Mouse (Mus musculus): Measurements from ENCODE around the gene Ldah. TPM values are rescaled to one million over a fixed set of nuclear protein-coding genes. Genes with fewer than 3 reads are reported as not detected.

Ldah gene
- polyA plus RNA-seq, 1 experiment from 2014 or later: 65.9 TPM

- Histone ChIP-seq H3K4me2 (ENCODE audit: low read depth, low read length, severe bottlenecking) (no peak overlapping the region), H3K4me3 (ENCODE audit: low read depth, low read length) (no peak overlapping the region), H3K9me3 (ENCODE audit: control insufficient read depth, low read length) (no peaks in the 10 kb centered on the region), H3K9ac (ENCODE audit: low read length) (peak overlapping the region; percentile 61), H3K27me3 (ENCODE audit: control insufficient read depth, insufficient read depth, low read length) (no peaks in the 10 kb centered on the region), H3K36me3 (ENCODE audit: control insufficient read depth, insufficient read depth, low read length) (no peaks in the 10 kb centered on the region), H3K4me1 (replicated peaks; ENCODE audit: control insufficient read depth, insufficient read depth, low read length) (no peaks in the 10 kb centered on the region; the same call in 1 of the 2 replicates), H3K27ac (ENCODE audit: low read depth, low read length) (peak overlapping the region; percentile 1; the same call in 1 of the 2 replicates)
- ATAC-seq (replicated peaks; ENCODE audit: low FRiP score): peak; percentile 94
- DNase-seq (ENCODE audit: low spot score): peak; percentile 98
- WGBS: 29% methylated on average over 17 of the region's 17 CpGs
Observed at GRCm38 (mm10) chr12:8326825-8327674, 119.1 kb downstream of the Ldah start.

DNA sequence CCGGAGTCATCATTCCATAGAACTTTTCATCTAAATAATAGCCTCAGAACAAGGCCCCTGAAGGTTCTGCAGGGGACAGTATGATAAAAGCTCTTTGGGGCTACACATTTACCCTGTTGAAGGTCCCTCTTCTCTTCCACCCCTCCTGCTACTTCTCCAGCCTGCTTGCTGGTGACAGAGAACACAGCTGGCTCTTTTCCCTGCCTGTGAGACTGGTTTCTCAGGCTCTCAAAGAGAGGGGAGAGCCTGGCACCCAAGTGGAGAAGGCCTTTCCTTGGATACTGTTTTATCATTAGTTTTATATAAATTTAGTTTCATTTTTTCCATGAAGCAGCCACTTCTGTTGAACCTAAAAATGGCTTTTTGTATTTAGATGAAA, 119.8 kb downstream of the Ldah start:
- DNase-seq (ENCODE audit: low spot score) (no peak), ATAC-seq (replicated peaks; ENCODE audit: low FRiP score) (no peak)
- Histone ChIP-seq H3K27me3 (ENCODE audit: control insufficient read depth, insufficient read depth, low read length) (no peaks in the 10 kb centered on the region), H3K9ac (ENCODE audit: low read length) (peak overlapping the region; percentile 61), H3K4me3 (ENCODE audit: low read depth, low read length) (no peak overlapping the region), H3K9me3 (ENCODE audit: control insufficient read depth, low read length) (no peaks in the 10 kb centered on the region), H3K27ac (ENCODE audit: low read depth, low read length) (peak overlapping the region; percentile 1; the same call in 1 of the 2 replicates), H3K4me2 (ENCODE audit: low read depth, low read length, severe bottlenecking) (no peak overlapping the region), H3K4me1 (replicated peaks; ENCODE audit: control insufficient read depth, insufficient read depth, low read length) (no peaks in the 10 kb centered on the region; the same call in 1 of the 2 replicates), H3K36me3 (ENCODE audit: control insufficient read depth, insufficient read depth, low read length) (no peaks in the 10 kb centered on the region)
- 62% methylated on average over 1 of the region's 1 CpGs for WGBS

DNA sequence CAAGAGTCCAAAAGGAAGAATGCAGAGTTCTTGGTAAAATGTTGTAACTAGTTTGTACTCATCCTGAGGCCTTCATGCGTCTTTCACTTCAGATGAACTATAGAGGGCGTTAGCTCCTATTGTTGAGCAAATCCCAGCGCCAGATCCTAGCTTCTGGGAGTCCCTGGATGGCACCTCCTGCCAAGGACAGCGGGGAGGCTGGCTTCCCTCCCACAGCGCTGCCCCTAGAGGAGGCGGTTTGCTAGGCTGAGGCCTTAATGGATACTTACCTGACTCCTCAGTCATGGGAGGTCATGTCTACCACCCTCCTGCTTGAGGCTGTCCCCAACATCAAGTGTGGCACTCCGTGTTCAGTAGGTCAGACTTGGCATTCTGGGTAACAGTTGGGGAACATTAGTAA, 121.3 kb downstream of the Ldah start:
- WGBS: 89% methylated on average over 7 of the region's 7 CpGs
- no peak for DNase-seq (ENCODE audit: low spot score)
- no peaks in the 10 kb centered on the region for H3K9me3 ChIP-seq (ENCODE audit: control insufficient read depth, low read length)
- H3K4me1 ChIP-seq (replicated peaks; ENCODE audit: control insufficient read depth, insufficient read depth, low read length): no peaks in the 10 kb centered on the region; the same call in 1 of the 2 replicates
- no peak overlapping the region for H3K27ac ChIP-seq (ENCODE audit: low read depth, low read length)
- H3K27me3 ChIP-seq (ENCODE audit: control insufficient read depth, insufficient read depth, low read length): no peaks in the 10 kb centered on the region
- no peak overlapping the region for H3K4me2 ChIP-seq (ENCODE audit: low read depth, low read length, severe bottlenecking)
- H3K9ac ChIP-seq (ENCODE audit: low read length): no peak overlapping the region
- H3K36me3 ChIP-seq (ENCODE audit: control insufficient read depth, insufficient read depth, low read length): no peaks in the 10 kb centered on the region
- no peak overlapping the region for H3K4me3 ChIP-seq (ENCODE audit: low read depth, low read length)
- ATAC-seq (replicated peaks; ENCODE audit: low FRiP score): no peak

- no peak overlapping the region for H3K9ac ChIP-seq (ENCODE audit: low read length)
- 77% methylated on average over 14 of the region's 14 CpGs for WGBS
- H3K36me3 ChIP-seq (ENCODE audit: control insufficient read depth, insufficient read depth, low read length): no peaks in the 10 kb centered on the region
- H3K4me3 ChIP-seq (ENCODE audit: low read depth, low read length): no peak overlapping the region
- no peaks in the 10 kb centered on the region for H3K27me3 ChIP-seq (ENCODE audit: control insufficient read depth, insufficient read depth, low read length)
- ATAC-seq (replicated peaks; ENCODE audit: low FRiP score): no peak
- no peak overlapping the region for H3K4me2 ChIP-seq (ENCODE audit: low read depth, low read length, severe bottlenecking)
- DNase-seq (ENCODE audit: low spot score): no peak
- H3K9me3 ChIP-seq (ENCODE audit: control insufficient read depth, low read length): no peaks in the 10 kb centered on the region
- H3K4me1 ChIP-seq (replicated peaks; ENCODE audit: control insufficient read depth, insufficient read depth, low read length): no peaks in the 10 kb centered on the region; the same call in 1 of the 2 replicates
- no peak overlapping the region for H3K27ac ChIP-seq (ENCODE audit: low read depth, low read length)
Observed at GRCm38 (mm10) chr12:8331489-8332173, 123.7 kb downstream of the Ldah start.

GRCm38 (mm10) chr12:8332174-8332542, 124.3 kb downstream of the Ldah start:
- no peak for DNase-seq (ENCODE audit: low spot score)
- ATAC-seq (replicated peaks; ENCODE audit: low FRiP score): no peak
- no peaks in the 10 kb centered on the region for H3K27me3 ChIP-seq (ENCODE audit: control insufficient read depth, insufficient read depth, low read length)
- no peak overlapping the region for H3K27ac ChIP-seq (ENCODE audit: low read depth, low read length)
- no peaks in the 10 kb centered on the region for H3K36me3 ChIP-seq (ENCODE audit: control insufficient read depth, insufficient read depth, low read length)
- H3K4me1 ChIP-seq (replicated peaks; ENCODE audit: control insufficient read depth, insufficient read depth, low read length): no peaks in the 10 kb centered on the region; the same call in 1 of the 2 replicates
- no peak overlapping the region for H3K4me3 ChIP-seq (ENCODE audit: low read depth, low read length)
- H3K4me2 ChIP-seq (ENCODE audit: low read depth, low read length, severe bottlenecking): no peak overlapping the region
- no peaks in the 10 kb centered on the region for H3K9me3 ChIP-seq (ENCODE audit: control insufficient read depth, low read length)
- WGBS: 70% methylated on average over 5 of the region's 5 CpGs
- H3K9ac ChIP-seq (ENCODE audit: low read length): no peak overlapping the region

DNA sequence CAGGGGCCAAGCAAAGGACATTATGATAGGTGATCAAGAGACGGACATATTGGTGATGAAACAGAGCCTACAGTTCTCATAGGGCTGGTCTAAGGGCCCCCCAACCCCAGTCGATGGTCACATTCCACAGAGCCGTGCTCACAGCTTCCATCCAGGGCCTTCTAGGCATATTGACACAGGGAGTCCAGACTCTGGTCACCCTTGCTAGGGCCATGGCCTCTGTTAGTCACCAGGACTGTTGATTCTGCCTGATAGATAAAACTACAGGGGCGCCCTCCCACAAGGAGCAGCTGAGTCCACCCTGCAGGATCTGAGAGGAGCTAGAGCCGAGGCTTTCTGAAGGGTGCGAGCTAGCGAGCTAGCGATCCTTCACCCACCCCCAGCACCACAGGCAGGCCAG, 125.7 kb downstream of the Ldah start:
- Histone ChIP-seq H3K27me3 (ENCODE audit: control insufficient read depth, insufficient read depth, low read length) (no peaks in the 10 kb centered on the region), H3K9ac (ENCODE audit: low read length) (no peak overlapping the region), H3K4me1 (replicated peaks; ENCODE audit: control insufficient read depth, insufficient read depth, low read length) (no peaks in the 10 kb centered on the region), H3K9me3 (ENCODE audit: control insufficient read depth, low read length) (no peaks in the 10 kb centered on the region), H3K4me3 (ENCODE audit: low read depth, low read length) (no peak overlapping the region), H3K27ac (ENCODE audit: low read depth, low read length) (no peak overlapping the region), H3K4me2 (ENCODE audit: low read depth, low read length, severe bottlenecking) (no peak overlapping the region), H3K36me3 (ENCODE audit: control insufficient read depth, insufficient read depth, low read length) (no peaks in the 10 kb centered on the region)
- 87% methylated on average over 8 of the region's 8 CpGs for WGBS
- ATAC-seq (replicated peaks; ENCODE audit: low FRiP score): no peak
- DNase-seq (ENCODE audit: low spot score): no peak

DNA sequence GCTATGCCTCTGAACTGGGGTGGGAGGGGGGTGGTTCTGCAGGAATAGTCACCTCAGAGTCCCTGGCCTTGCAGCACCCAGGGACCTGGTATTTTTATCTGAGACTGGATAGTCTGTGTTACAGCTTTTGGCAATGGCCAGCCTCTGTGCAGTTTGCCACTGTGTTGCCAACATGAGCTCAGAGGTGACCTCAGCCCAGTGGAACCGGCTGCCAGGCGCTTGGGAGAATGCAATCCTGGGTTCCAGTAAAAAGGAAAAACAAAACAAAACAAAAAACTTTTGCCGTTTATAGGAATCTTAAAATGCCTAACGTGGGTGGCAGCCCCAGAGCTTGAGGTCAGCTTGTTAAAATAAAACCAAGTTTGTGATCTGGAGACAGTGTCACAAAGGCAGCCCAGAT, 126.4 kb downstream of the Ldah start:
- Histone ChIP-seq H3K36me3 (ENCODE audit: control insufficient read depth, insufficient read depth, low read length) (no peaks in the 10 kb centered on the region), H3K27ac (ENCODE audit: low read depth, low read length) (no peak overlapping the region)

More for the DNA sequence above, 126.4 kb downstream of the Ldah start:
- Histone ChIP-seq H3K4me2 (ENCODE audit: low read depth, low read length, severe bottlenecking) (no peak overlapping the region), H3K9ac (ENCODE audit: low read length) (no peak overlapping the region), H3K27me3 (ENCODE audit: control insufficient read depth, insufficient read depth, low read length) (no peaks in the 10 kb centered on the region), H3K4me3 (ENCODE audit: low read depth, low read length) (no peak overlapping the region), H3K4me1 (replicated peaks; ENCODE audit: control insufficient read depth, insufficient read depth, low read length) (no peaks in the 10 kb centered on the region; the same call in 1 of the 2 replicates), H3K9me3 (ENCODE audit: control insufficient read depth, low read length) (no peaks in the 10 kb centered on the region)
- 85% methylated on average over 4 of the region's 4 CpGs for WGBS
- ATAC-seq (replicated peaks; ENCODE audit: low FRiP score): no peak
- no peak for DNase-seq (ENCODE audit: low spot score)
